Mouse (Mus musculus) hindbrain, embryonic 11.5 days (tissue): ENCODE results near the gene Lemd2. TPM values are rescaled to one million over a fixed set of nuclear protein-coding genes. Genes with fewer than 3 reads are reported as not detected.

Source experiments
- ATAC-seq: fragments of 200-750 bp; cut with Nextera tagmentation; 2 replicates; pipeline ENCODE4 v1.8.0; 2017; ENCODE audit warnings: mild to moderate bottlenecking, moderate TSS enrichment, moderate library complexity; ENCODE audit not compliant: low FRiP score
- DNase-seq: peaks from one replicate; pipeline ENCODE4 v3.0.0-alpha.2; 2015; ENCODE audit warnings: low spot score
- H3K27ac ChIP-seq: fragments of 300-500 bp; sonication (generic); 2 replicates; pipeline ENCODE4 v1.5.1; 2014; ENCODE audit warnings: mild to moderate bottlenecking, low read depth, low read length
- H3K27me3 ChIP-seq: fragments of 300-500 bp; sonication (generic); 2 replicates; pipeline ENCODE4 v1.6.1; 2014; ENCODE audit warnings: mild to moderate bottlenecking, low read length, moderate library complexity, mixed read lengths; ENCODE audit not compliant: control insufficient read depth, insufficient read depth
- H3K36me3 ChIP-seq: fragments of 300-500 bp; sonication (generic); 2 replicates; pipeline ENCODE4 v1.6.1; 2014; ENCODE audit warnings: mild to moderate bottlenecking, low read length, moderate library complexity, mixed read lengths; ENCODE audit not compliant: control insufficient read depth, insufficient read depth
- H3K4me1 ChIP-seq: fragments of 300-500 bp; sonication (generic); replicated peaks from 2 replicates; pipeline ENCODE4 v1.6.1; 2014; ENCODE audit warnings: low read length, mixed read lengths; ENCODE audit not compliant: control insufficient read depth, insufficient read depth
- H3K4me2 ChIP-seq: fragments of 300-500 bp; sonication (generic); replicated peaks from 2 replicates; pipeline ENCODE4 v1.6.1; 2014; ENCODE audit warnings: mild to moderate bottlenecking, low read depth, low read length
- H3K4me3 ChIP-seq: fragments of 300-500 bp; sonication (generic); 2 replicates; pipeline ENCODE4 v1.5.1; 2014; ENCODE audit warnings: low read depth, low read length
- H3K9ac ChIP-seq: fragments of 300-500 bp; sonication (generic); 2 replicates; pipeline ENCODE4 v1.6.1; 2014; ENCODE audit warnings: low read depth, low read length
- H3K9me3 ChIP-seq: fragments of 300-500 bp; sonication (generic); 2 replicates; pipeline ENCODE4 v1.6.1; 2016; ENCODE audit warnings: low read length; ENCODE audit not compliant: control insufficient read depth
- WGBS: fragments of 180-500 bp; shearing (Covaris S2); extraction: QIAGEN DNeasy Blood & Tissue Kit; methylation state at CpG from one replicate; pipeline ENCODE4 v1.1.7; 2014; 5-methylcytosine and 5-hydroxymethylcytosine counted together
- polyA plus RNA-seq: library from polyadenylated mRNA; unstranded; fragments of >200 nt; fragmentation: Nextera tagmentation; extraction: Ambion mirVana; gene quantifications from 2 replicates; pipeline ENCODE4 v1.2.1, GENCODE M21; 2014

Lemd2 gene
- polyA plus RNA-seq, 1 experiment from 2014 or later = 12.4 TPM

GRCm38 (mm10) chr17:27151411-27151810 lies 52.9 kb downstream of the Lemd2 start:
- Histone ChIP-seq H3K4me2 (no peak overlapping the region), H3K36me3 (no peaks in the 10 kb centered on the region), H3K27me3 (no peaks in the 10 kb centered on the region), H3K9me3 (no peaks in the 10 kb centered on the region), H3K4me1 (no peaks in the 10 kb centered on the region; the same call in 1 of the 2 replicates), H3K27ac (no peak overlapping the region), H3K9ac (no peak overlapping the region), H3K4me3 (no peak overlapping the region)
- no peak for DNase-seq
- WGBS = 71% methylated on average over 8 of the region's 8 CpGs
- ATAC-seq = no peak

- no peaks in the 10 kb centered on the region for H3K9me3 ChIP-seq
- no peaks in the 10 kb centered on the region for H3K27me3 ChIP-seq
- H3K9ac ChIP-seq = no peak overlapping the region
- no peak overlapping the region for H3K4me2 ChIP-seq
- H3K36me3 ChIP-seq = no peaks in the 10 kb centered on the region
- no peak for ATAC-seq
- no peak for DNase-seq
- no peak overlapping the region for H3K27ac ChIP-seq
- H3K4me1 ChIP-seq = peaks cover 2% of the 10 kb centered on the region; the same call in 1 of the 2 replicates
- 78% methylated on average over 7 of the region's 7 CpGs for WGBS
- H3K4me3 ChIP-seq = no peak overlapping the region
These were observed 53.4 kb downstream of the Lemd2 start for GRCm38 (mm10) chr17:27150871-27151270.

GRCm38 (mm10) chr17:27146323-27146923 lies 57.8 kb downstream of the Lemd2 start:
- DNase-seq = no peak
- 40% methylated on average over 8 of the region's 8 CpGs for WGBS

GRCm38 (mm10) chr17:27144152-27144551 lies 60.1 kb downstream of the Lemd2 start:
- H3K36me3 ChIP-seq = no peaks in the 10 kb centered on the region
- ATAC-seq (no peak), DNase-seq (no peak)
- H3K4me1 ChIP-seq = peaks cover 9% of the 10 kb centered on the region
- H3K9me3 ChIP-seq = no peaks in the 10 kb centered on the region
- no peak overlapping the region for H3K4me3 ChIP-seq
- H3K9ac ChIP-seq = no peak overlapping the region
- no peak overlapping the region for H3K4me2 ChIP-seq
- no peaks in the 10 kb centered on the region for H3K27me3 ChIP-seq
- no peak overlapping the region for H3K27ac ChIP-seq
- 80% methylated on average over 4 of the region's 4 CpGs for WGBS

More at GRCm38 (mm10) chr17:27146323-27146923, 57.8 kb downstream of the Lemd2 start:
- ATAC-seq = no peak
- Histone ChIP-seq H3K36me3 (no peaks in the 10 kb centered on the region), H3K9ac (no peak overlapping the region), H3K27ac (no peak overlapping the region), H3K9me3 (no peaks in the 10 kb centered on the region), H3K4me1 (peaks cover 4% of the 10 kb centered on the region), H3K4me3 (no peak overlapping the region), H3K4me2 (no peak overlapping the region), H3K27me3 (no peaks in the 10 kb centered on the region)

- no peak overlapping the region for H3K9ac ChIP-seq
- DNase-seq (no peak), ATAC-seq (no peak)
- H3K4me1 ChIP-seq = peaks cover 9% of the 10 kb centered on the region
- H3K4me2 ChIP-seq = no peak overlapping the region
- no peaks in the 10 kb centered on the region for H3K27me3 ChIP-seq
- no peak overlapping the region for H3K27ac ChIP-seq
- no peaks in the 10 kb centered on the region for H3K9me3 ChIP-seq
- H3K4me3 ChIP-seq = no peak overlapping the region
- H3K36me3 ChIP-seq = no peaks in the 10 kb centered on the region
- 59% methylated on average over 10 of the region's 10 CpGs for WGBS
These were observed 62.3 kb downstream of the Lemd2 start for GRCm38 (mm10) chr17:27141971-27142450.

GRCm38 (mm10) chr17:27140262-27140661 lies 64.0 kb downstream of the Lemd2 start:
- Histone ChIP-seq H3K9ac (no peak overlapping the region), H3K27ac (0 out of 2 replicates have a peak overlapping the region, but pooled peaks have one; percentile 49), H3K36me3 (no peaks in the 10 kb centered on the region), H3K4me1 (peaks cover 6% of the 10 kb centered on the region), H3K9me3 (no peaks in the 10 kb centered on the region), H3K4me2 (no peak overlapping the region), H3K27me3 (no peaks in the 10 kb centered on the region), H3K4me3 (no peak overlapping the region)
- DNase-seq = no peak
- no peak for ATAC-seq
- WGBS = 64% methylated on average over 9 of the region's 9 CpGs

Other genes with a start within 250 kb of the Lemd2 start
- 10.5 and 13.2 TPM in 2 replicates for gene Zbtb9, start 231.3 kb downstream of the Lemd2 start, polyA plus RNA-seq
- 7.4 and 9.5 TPM in 2 replicates for gene Bak1, start 175.5 kb downstream of the Lemd2 start, polyA plus RNA-seq
- 1.2 and 1.3 TPM in 2 replicates for gene Itpr3, start 147.2 kb downstream of the Lemd2 start, polyA plus RNA-seq
- gene Uqcc2, start 70.6 kb downstream of the Lemd2 start, polyA plus RNA-seq = 326 and 345 TPM in 2 replicates
- 0.23 and 0.49 TPM in 2 replicates for gene Ip6k3, start 36.7 kb downstream of the Lemd2 start, polyA plus RNA-seq